Mouse (Mus musculus) heart, postnatal 36 days (tissue): ENCODE measurements around the gene Nkx2-2. TPM values are rescaled to one million over a fixed set of nuclear protein-coding genes. Genes with fewer than 3 reads are reported as not detected.
A peak's percentile ranks its signal among the peaks of the same experiment; 100 is the strongest.
"Not testable (repeated sequence)": the region's sequence is repeated elsewhere in the genome, so short reads cannot be mapped to it uniquely, and the experiment has no call there.

Experiments
- DNase-seq, 2 experiments: peaks; one replicate each; pipeline ENCODE4 v3.0.0; 2021 to 2022
- intact Hi-C: fragments of 180-260 bp; cut with DNase I; formaldehyde crosslinking; loops from one replicate; pipeline ENCODE4 v1.15.1; 2025
- total RNA-seq, 2 experiments: library from RNA; stranded (reverse); gene quantifications; 2 replicates each; pipeline ENCODE4 v1.2.3; 2021

The Nkx2-2 gene
- total RNA-seq, 2 experiments from 2014 or later = not detected

- DNase-seq = no peak
- intact Hi-C loops = loop anchor here (10.0 kb wide), 1 partner anchor 348 kb away; no protein-coding TSS in a partner anchor
These were observed 11.3 kb downstream of the Nkx2-2 start for GRCm38 (mm10) chr2:147182709-147183260.

GRCm38 (mm10) chr2:147181926-147182708, 11.9 kb downstream of the Nkx2-2 start:
- no peak for DNase-seq
- intact Hi-C loops = loop anchor here (10.0 kb wide), 1 partner anchor 347 kb away; no protein-coding TSS in a partner anchor

GRCm38 (mm10) chr2:147181304-147181665, 12.8 kb downstream of the Nkx2-2 start:
- DNase-seq = no peak
- intact Hi-C loops = loop anchor here (10.0 kb wide), 1 partner anchor 346 kb away; no protein-coding TSS in a partner anchor

GRCm38 (mm10) chr2:147180649-147181303, 13.3 kb downstream of the Nkx2-2 start:
- intact Hi-C loops = loop anchor here (10.0 kb wide), 1 partner anchor 346 kb away; no protein-coding TSS in a partner anchor
- no peak for DNase-seq

GRCm38 (mm10) chr2:147178091-147179059, 15.7 kb downstream of the Nkx2-2 start:
- intact Hi-C loops = no loop called here
- peak; percentile 49 to 51 for DNase-seq

GRCm38 (mm10) chr2:147177672-147178071, 16.4 kb downstream of the Nkx2-2 start:
- DNase-seq = peak; percentile 85 to 88
- intact Hi-C loops = loop anchor here (1.0 kb wide), 2 partner anchors 218 to 544 kb away; no protein-coding TSS in a partner anchor

- DNase-seq = no peak
- intact Hi-C loops = no loop called here
These were observed 18.7 kb downstream of the Nkx2-2 start for GRCm38 (mm10) chr2:147175296-147175695.

- intact Hi-C loops = no loop called here
- no peak for DNase-seq
These were observed 20.3 kb downstream of the Nkx2-2 start for GRCm38 (mm10) chr2:147173751-147174150.

GRCm38 (mm10) chr2:147170538-147170937, 23.5 kb downstream of the Nkx2-2 start:
- intact Hi-C loops, DNase-seq: not testable (repeated sequence)

- DNase-seq = no peak
- intact Hi-C loops = no loop called here
These were observed 28.2 kb downstream of the Nkx2-2 start for GRCm38 (mm10) chr2:147165863-147166262.

GRCm38 (mm10) chr2:147165376-147165775, 28.7 kb downstream of the Nkx2-2 start:
- no peak for DNase-seq
- intact Hi-C loops = no loop called here

GRCm38 (mm10) chr2:147152543-147152942, 41.5 kb downstream of the Nkx2-2 start:
- intact Hi-C loops = no loop called here
- no peak for DNase-seq

Other genes with a start within 250 kb of the Nkx2-2 start
- 10 to 100 TPM; 29.3 to 32.3 TPM for gene Xrn2, start 181.2 kb downstream of the Nkx2-2 start, total RNA-seq
- gene Nkx2-4, start 108.8 kb downstream of the Nkx2-2 start, total RNA-seq = not detected
- gene Pax1, start 167.7 kb upstream of the Nkx2-2 start, total RNA-seq = not detected